Mouse (Mus musculus): ENCODE results near the gene Pigp. TPM values are rescaled to one million over a fixed set of nuclear protein-coding genes. Genes with fewer than 3 reads are reported as not detected.

Pigp gene
- polyA plus RNA-seq, 1 experiment, result 32.9 TPM

- no peaks in the 10 kb centered on the region for H3K36me3 ChIP-seq (ENCODE audit: control insufficient read depth, insufficient read depth)
- H3K79me2 ChIP-seq (ENCODE audit: control insufficient read depth, insufficient read depth), result no peaks in the 10 kb centered on the region
- H3K4me3 ChIP-seq (ENCODE audit: insufficient read depth, poor library complexity, severe bottlenecking), result no peak overlapping the region
- TF ChIP-seq USF1 (IDR thresholded peaks at IDR 0.05; ENCODE audit: low read depth) (no peak), CEBPB (IDR thresholded peaks at IDR 0.05; ENCODE audit: low read depth) (no peak), MYOD1 (IDR thresholded peaks at IDR 0.05; ENCODE audit: control insufficient read depth, insufficient read length, low read depth) (no peak), FOSL1 (IDR thresholded peaks at IDR 0.05; ENCODE audit: insufficient read depth, low read length, poor library complexity, severe bottlenecking) (no peak), MYOG (IDR thresholded peaks at IDR 0.05; ENCODE audit: control insufficient read depth, extremely low read depth, insufficient read length) (no peak), CTCF (IDR thresholded peaks at IDR 0.05; ENCODE audit: control insufficient read depth, insufficient read depth, insufficient read length) (no peak), MAX (IDR thresholded peaks at IDR 0.05) (no peak)
- no peak overlapping the region for H3ac ChIP-seq (ENCODE audit: control insufficient read depth, insufficient read length, low read depth)
- H3K79me3 ChIP-seq (ENCODE audit: low read depth), result no peaks in the 10 kb centered on the region
- H3K27me3 ChIP-seq (ENCODE audit: control insufficient read depth, insufficient read depth, insufficient read length), result no peaks in the 10 kb centered on the region
Measured at GRCm38 (mm10) chr16:94315215-94315614, 56.4 kb downstream of the Pigp start.

- Histone ChIP-seq H3K36me3 (ENCODE audit: control insufficient read depth, insufficient read depth) (no peaks in the 10 kb centered on the region), H3K79me3 (ENCODE audit: low read depth) (no peaks in the 10 kb centered on the region), H3K4me3 (ENCODE audit: insufficient read depth, poor library complexity, severe bottlenecking) (no peak overlapping the region), H3K79me2 (ENCODE audit: control insufficient read depth, insufficient read depth) (no peaks in the 10 kb centered on the region), H3ac (ENCODE audit: control insufficient read depth, insufficient read length, low read depth) (no peak overlapping the region), H3K27me3 (ENCODE audit: control insufficient read depth, insufficient read depth, insufficient read length) (no peaks in the 10 kb centered on the region)
- TF ChIP-seq FOSL1 (IDR thresholded peaks at IDR 0.05; ENCODE audit: insufficient read depth, low read length, poor library complexity, severe bottlenecking), result no peak
- no peak for TF ChIP-seq MYOD1 (IDR thresholded peaks at IDR 0.05; ENCODE audit: control insufficient read depth, insufficient read length, low read depth)
- TF ChIP-seq MYOG (IDR thresholded peaks at IDR 0.05; ENCODE audit: control insufficient read depth, extremely low read depth, insufficient read length), result no peak
- TF ChIP-seq CEBPB (IDR thresholded peaks at IDR 0.05; ENCODE audit: low read depth), result no peak
- TF ChIP-seq MAX (IDR thresholded peaks at IDR 0.05), result no peak
- TF ChIP-seq CTCF (IDR thresholded peaks at IDR 0.05; ENCODE audit: control insufficient read depth, insufficient read depth, insufficient read length), result no peak
Measured at GRCm38 (mm10) chr16:94314626-94315025, 57.0 kb downstream of the Pigp start.

DNA sequence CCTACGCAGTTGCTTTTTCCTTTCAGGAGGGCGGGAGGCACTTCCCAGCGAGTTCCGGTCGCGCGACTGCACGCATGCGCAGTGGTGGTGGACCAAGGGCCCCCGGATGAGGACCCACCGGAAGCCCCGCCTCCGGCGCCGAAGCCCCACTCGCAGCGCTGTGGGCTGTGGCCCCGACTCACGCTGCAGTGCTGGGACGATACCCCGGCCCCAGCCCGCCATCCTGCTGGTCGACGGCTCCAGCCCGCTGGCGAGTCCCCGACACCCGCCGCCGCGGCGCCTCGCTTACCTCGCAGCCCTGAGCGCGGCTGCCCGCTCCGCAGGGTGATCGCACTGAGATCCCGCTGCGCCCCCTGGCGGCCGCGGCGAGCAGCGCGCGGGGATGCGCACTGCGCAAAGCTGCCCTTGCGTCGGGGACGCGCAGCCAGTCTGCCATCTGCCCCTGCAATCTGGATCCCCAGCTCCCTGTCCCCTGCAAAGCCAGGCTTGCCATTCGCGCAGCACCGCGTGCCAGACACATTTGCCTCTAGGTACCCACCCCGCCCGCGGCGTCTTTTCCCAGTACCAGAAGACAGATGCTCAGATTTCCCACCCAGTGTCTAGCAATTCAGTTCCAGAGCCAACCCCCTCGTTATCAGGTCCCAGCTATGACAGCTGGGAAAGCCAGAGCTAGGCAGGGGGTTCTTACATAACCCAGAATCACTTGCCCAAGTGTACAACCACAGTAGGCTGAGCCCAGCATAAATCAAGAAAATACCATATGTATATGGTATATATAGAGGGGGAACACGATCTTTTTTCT is 58.2 kb downstream of the Pigp start, which contains the start of gene Hlcs:
Gene Hlcs (minus strand): TSS at position 343 of the 802 bp plus-strand sequence.
- Histone ChIP-seq H3K36me3 (ENCODE audit: control insufficient read depth, insufficient read depth) (no peaks in the 10 kb centered on the region), H3K79me2 (ENCODE audit: control insufficient read depth, insufficient read depth) (no peaks in the 10 kb centered on the region), H3K79me3 (ENCODE audit: low read depth) (no peaks in the 10 kb centered on the region), H3ac (ENCODE audit: control insufficient read depth, insufficient read length, low read depth) (peak within 1 kb of the TSS; percentile 97), H3K27me3 (ENCODE audit: control insufficient read depth, insufficient read depth, insufficient read length) (no peaks in the 10 kb centered on the region), H3K4me3 (ENCODE audit: insufficient read depth, poor library complexity, severe bottlenecking) (peak within 1 kb of the TSS; percentile 48)
- TF ChIP-seq MYOD1 (IDR thresholded peaks at IDR 0.05; ENCODE audit: control insufficient read depth, insufficient read length, low read depth) (no peak), MYOG (IDR thresholded peaks at IDR 0.05; ENCODE audit: control insufficient read depth, extremely low read depth, insufficient read length) (no peak), CTCF (IDR thresholded peaks at IDR 0.05; ENCODE audit: control insufficient read depth, insufficient read depth, insufficient read length) (peak; percentile 99), CEBPB (IDR thresholded peaks at IDR 0.05; ENCODE audit: low read depth) (no peak), MAX (IDR thresholded peaks at IDR 0.05) (peak; percentile 67), USF1 (IDR thresholded peaks at IDR 0.05; ENCODE audit: low read depth) (no peak)

DNA sequence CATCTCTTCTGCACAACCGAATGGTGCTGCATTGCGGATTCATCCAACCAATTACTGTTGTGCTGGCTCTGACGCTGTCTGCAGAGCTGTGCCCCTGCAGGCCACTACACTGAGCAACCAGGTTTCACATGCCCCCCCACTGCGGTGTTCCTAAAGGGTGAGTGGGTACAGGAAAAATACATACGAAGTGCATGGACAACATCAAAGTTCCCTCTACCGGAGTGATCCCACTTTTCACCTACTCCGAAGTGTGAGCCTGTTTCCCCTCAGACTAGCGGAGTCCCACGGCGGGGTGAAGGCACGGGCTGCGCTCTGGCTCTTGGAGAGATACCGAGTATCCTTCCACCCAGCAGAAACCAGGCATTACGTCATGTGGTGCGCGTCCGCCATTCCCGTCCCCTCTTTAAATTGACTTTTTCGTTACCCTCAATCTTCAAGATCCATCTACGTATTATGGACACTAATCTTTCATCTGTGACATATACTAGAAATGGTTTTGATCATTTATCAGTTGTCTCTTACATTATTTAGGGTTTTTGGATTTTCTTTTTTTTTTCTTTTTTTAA is 58.9 kb downstream of the Pigp start:
- TF ChIP-seq USF1 (IDR thresholded peaks at IDR 0.05; ENCODE audit: low read depth) (peak; percentile 35), MYOD1 (IDR thresholded peaks at IDR 0.05; ENCODE audit: control insufficient read depth, insufficient read length, low read depth) (no peak)
- Histone ChIP-seq H3K79me3 (ENCODE audit: low read depth) (no peaks in the 10 kb centered on the region), H3K4me3 (ENCODE audit: insufficient read depth, poor library complexity, severe bottlenecking) (peak overlapping the region; percentile 48), H3K27me3 (ENCODE audit: control insufficient read depth, insufficient read depth, insufficient read length) (no peaks in the 10 kb centered on the region), H3K36me3 (ENCODE audit: control insufficient read depth, insufficient read depth) (no peaks in the 10 kb centered on the region), H3ac (ENCODE audit: control insufficient read depth, insufficient read length, low read depth) (peak overlapping the region; percentile 25), H3K79me2 (ENCODE audit: control insufficient read depth, insufficient read depth) (no peaks in the 10 kb centered on the region)

GRCm38 (mm10) chr16:94311931-94312330 is 59.7 kb downstream of the Pigp start:
- Histone ChIP-seq H3K36me3 (ENCODE audit: control insufficient read depth, insufficient read depth) (no peaks in the 10 kb centered on the region), H3K79me3 (ENCODE audit: low read depth) (no peaks in the 10 kb centered on the region), H3K27me3 (ENCODE audit: control insufficient read depth, insufficient read depth, insufficient read length) (no peaks in the 10 kb centered on the region), H3ac (ENCODE audit: control insufficient read depth, insufficient read length, low read depth) (no peak overlapping the region), H3K79me2 (ENCODE audit: control insufficient read depth, insufficient read depth) (no peaks in the 10 kb centered on the region), H3K4me3 (ENCODE audit: insufficient read depth, poor library complexity, severe bottlenecking) (peak overlapping the region; percentile 48)
- no peak for TF ChIP-seq USF1 (IDR thresholded peaks at IDR 0.05; ENCODE audit: low read depth)
- no peak for TF ChIP-seq CTCF (IDR thresholded peaks at IDR 0.05; ENCODE audit: control insufficient read depth, insufficient read depth, insufficient read length)
- TF ChIP-seq MYOD1 (IDR thresholded peaks at IDR 0.05; ENCODE audit: control insufficient read depth, insufficient read length, low read depth), result no peak
- TF ChIP-seq FOSL1 (IDR thresholded peaks at IDR 0.05; ENCODE audit: insufficient read depth, low read length, poor library complexity, severe bottlenecking), result no peak
- no peak for TF ChIP-seq MAX (IDR thresholded peaks at IDR 0.05)
- no peak for TF ChIP-seq CEBPB (IDR thresholded peaks at IDR 0.05; ENCODE audit: low read depth)
- TF ChIP-seq MYOG (IDR thresholded peaks at IDR 0.05; ENCODE audit: control insufficient read depth, extremely low read depth, insufficient read length), result no peak
